Mouse (Mus musculus) liver, postnatal 0 days (tissue): Measurements from ENCODE around the gene Atrnl1.

Experiments used
- CTCF ChIP-seq: sonication (generic); IDR thresholded peaks from 2 replicates; pipeline ENCODE4 v1.5.1; 2016; ENCODE audit warnings: antibody characterized with exemption, low read depth
- EP300 ChIP-seq: IDR thresholded peaks from 2 replicates; pipeline ENCODE4 v1.6.1; 2016; ENCODE audit warnings: antibody characterized with exemption, low read depth, mild to moderate bottlenecking

- TF ChIP-seq EP300: no peak
- no peak for TF ChIP-seq CTCF
These were observed 414.2 kb downstream of the Atrnl1 start for GRCm38 (mm10) chr19:58025053-58025452.
